Mouse (Mus musculus): Measurements from ENCODE around the gene Alpl.

The Alpl gene

DNA sequence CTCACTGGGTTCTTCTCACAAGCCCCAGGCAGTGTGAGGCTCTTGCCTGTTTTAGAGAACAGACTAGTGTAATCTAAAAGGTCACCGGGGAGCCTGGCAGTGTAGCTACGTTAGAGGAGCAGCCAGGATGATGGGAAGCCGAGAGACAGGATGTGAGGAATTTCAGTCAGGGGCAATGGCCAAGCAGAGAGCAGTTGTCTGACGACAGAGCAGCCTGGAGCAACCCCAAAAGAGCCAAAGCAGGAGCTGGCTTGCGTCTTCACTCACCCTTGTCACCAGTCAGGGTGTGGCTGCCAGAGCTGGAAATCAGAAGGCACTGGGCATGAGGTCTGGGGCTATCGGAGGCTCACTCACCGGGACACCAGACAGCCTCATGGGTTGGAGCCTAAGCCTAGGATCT lies 26.5 kb downstream of the Alpl start:
- no peak for DNase-seq (ENCODE audit: low spot score)

- no peak for DNase-seq (ENCODE audit: low spot score)
Measured at GRCm38 (mm10) chr4:137768831-137769230, 27.4 kb downstream of the Alpl start.

GRCm38 (mm10) chr4:137768381-137768780 lies 27.8 kb downstream of the Alpl start:
- no peak for DNase-seq (ENCODE audit: low spot score)

DNA sequence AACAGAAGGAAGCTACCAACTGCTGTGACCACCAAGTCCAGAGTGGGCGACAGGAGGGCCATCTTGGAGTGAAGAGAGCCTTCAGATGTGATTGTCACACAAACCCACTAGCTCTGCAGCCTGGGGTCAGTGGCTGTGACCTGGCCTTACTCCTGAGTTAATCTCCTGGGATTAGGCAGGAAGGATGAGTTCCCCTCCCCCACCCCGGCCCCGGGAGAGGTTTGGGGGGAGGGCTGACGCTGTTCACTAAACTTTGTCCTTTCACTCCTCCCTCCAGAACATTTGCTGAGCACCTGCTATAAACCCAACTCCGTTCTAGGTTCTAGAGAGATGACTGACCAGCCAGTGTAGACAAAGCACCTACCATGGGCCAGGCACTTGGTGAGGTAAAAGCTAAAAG lies 29.8 kb downstream of the Alpl start:
- no peak for DNase-seq (ENCODE audit: low spot score)

DNA sequence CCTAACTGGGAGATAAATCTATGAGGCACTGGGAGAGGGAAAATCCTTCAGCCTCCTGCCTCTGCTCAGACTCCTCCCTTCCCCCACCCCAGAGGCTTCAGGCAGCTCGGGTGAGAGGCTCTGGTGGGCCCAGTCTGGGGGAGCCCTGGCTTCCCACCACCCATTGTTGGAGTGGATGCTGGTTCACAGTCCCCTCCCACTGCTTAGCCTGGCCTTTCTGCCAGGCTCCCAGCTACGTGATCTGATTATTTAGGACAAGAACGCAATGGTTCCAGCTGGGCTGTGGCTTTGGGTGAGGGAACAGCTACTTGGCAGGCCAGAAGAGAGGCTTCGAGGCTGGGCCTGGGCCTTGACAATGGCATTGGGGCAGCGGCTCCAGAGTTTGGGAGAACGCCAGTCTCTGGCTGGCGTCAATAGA lies 30.6 kb downstream of the Alpl start:
- peak; percentile 50 for DNase-seq (ENCODE audit: low spot score)

DNA sequence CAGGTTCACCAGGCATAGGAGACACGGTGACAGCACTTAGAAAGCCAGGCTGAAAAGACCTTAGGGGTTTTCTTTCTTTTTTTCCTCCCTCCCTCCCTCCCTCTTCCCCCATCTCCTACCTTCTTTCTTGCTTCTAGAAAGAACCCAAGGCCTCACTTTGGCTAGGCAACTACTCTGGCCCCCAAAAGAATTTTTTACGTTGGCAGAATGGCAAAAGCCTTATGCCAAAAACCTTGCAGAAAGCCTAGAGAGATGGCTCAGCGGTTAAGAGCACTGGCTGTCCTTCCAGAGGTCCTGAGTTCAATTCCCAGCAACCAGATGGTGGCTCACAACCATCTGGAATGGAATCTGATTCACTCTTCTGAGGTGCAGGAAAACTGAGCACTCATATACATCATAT lies 31.6 kb downstream of the Alpl start:
- DNase-seq (ENCODE audit: low spot score), result no peak

DNA sequence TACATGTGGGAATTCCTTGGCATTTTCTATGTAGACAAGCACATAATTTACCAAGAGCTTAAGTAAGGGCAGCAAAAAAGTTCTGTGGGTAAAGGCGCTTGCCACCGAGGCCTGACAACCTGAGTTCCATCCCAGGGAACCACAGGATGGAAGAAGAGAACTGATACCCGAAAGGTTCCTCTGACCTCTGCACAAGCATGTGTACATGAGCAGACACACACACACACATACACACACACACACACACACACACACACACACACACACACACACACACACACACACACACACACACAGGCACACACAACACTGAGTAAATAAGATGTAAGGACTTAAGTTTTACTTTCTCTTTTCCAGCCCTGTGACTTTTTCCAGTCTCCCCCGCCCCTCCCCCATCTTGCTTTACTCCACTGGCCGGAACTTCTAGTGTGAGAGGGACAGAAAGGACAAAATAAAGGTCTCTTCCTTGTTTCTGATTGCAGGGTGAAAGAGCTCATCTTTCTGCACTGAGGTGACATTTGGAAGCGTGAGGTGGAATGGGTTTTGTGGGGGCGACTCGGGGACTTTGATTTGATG lies 32.2 kb downstream of the Alpl start:
- no peak for DNase-seq (ENCODE audit: low spot score)

GRCm38 (mm10) chr4:137762886-137763285 lies 33.3 kb downstream of the Alpl start:
- DNase-seq (ENCODE audit: low spot score), result no peak

- DNase-seq (ENCODE audit: low spot score), result no peak
Measured at GRCm38 (mm10) chr4:137754446-137754845, 41.7 kb downstream of the Alpl start.

DNA sequence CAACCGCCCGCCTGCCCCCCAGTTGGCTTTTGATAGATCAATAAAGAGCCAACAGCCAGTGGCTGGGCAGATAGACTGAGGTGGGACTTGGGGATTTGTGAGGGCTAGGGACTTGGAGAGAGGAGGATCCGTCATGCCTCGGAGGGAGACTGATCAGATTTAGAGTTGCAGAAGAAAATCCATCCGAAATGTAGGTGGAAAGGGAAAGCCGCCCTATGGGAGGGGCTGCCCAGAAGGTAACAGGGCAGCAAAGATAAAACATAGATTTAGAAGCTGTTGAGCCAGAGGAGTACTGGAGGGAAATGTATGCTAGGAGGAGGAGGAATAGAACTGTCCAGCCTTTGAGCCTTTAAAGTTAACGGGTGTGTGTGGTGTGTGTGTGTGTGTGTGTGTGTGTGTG lies 43.0 kb downstream of the Alpl start:
- no peak for DNase-seq (ENCODE audit: low spot score)

GRCm38 (mm10) chr4:137752471-137752870 lies 43.7 kb downstream of the Alpl start:
- no peak for DNase-seq (ENCODE audit: low spot score)

DNA sequence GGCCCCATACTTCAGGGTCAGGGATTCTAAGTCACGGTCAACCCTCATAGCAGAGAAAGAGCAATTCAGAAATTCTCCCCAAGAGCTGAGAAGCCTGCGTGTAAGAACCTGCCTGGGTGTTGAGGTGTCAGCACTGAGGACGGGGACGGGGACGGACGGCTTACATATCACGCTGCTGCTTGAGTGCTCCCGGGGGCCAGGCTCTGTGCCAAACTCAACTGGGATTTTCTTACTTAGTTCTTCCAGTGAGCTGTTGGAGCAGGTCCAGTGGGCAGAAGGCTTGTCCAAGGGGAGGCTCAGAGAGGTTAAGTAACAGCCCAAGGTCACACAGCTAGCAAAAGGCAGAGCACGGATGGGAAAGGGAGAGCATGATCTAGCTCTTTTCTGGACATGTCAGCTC lies 44.5 kb downstream of the Alpl start:
- DNase-seq (ENCODE audit: low spot score), result no peak

DNA sequence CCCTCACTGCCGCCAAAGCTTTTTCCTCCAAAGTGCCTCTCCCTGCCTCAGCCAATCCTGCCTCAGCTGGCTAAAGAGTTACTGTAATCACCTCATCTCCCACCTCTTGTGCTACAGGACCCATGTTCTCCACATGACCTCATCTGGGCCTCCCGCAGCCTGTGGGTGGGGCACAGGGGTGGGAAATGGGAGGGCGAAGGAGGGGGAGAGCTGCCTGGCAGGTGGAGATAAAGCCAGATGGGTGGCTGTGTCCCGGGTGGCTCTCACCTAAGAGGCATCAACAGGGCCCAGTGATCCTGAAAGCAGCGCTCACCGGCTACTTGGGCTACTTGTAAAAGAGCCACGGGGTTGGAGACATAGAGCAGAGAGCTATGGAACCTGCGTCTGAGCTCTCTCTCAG lies 44.9 kb downstream of the Alpl start:
- DNase-seq (ENCODE audit: low spot score), result no peak

GRCm38 (mm10) chr4:137750121-137750520 lies 46.1 kb downstream of the Alpl start:
- DNase-seq (ENCODE audit: low spot score), result no peak

DNA sequence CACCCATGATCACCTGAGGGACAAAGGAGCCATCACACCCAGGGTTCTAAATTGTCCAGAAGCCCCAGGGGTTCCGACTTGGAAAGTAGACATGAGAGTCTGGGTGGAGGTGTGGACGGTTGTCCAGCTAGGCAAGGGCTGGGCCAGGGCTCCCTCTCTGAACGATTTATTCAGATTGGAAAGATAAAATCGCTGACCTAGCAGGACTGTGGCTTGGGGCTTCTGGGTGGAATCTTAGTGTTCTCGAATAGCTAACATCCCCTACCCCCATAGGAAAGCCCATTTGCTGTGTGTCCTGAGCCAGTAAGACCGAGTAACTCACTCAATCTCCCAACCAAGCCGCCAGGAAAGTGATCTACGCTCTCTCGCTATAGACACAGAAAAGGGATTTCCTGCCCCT lies 46.5 kb downstream of the Alpl start:
- no peak for DNase-seq (ENCODE audit: low spot score)

- no peak for DNase-seq (ENCODE audit: low spot score)
Measured at GRCm38 (mm10) chr4:137748726-137749125, 47.5 kb downstream of the Alpl start.

- DNase-seq (ENCODE audit: low spot score), result no peak
Measured at GRCm38 (mm10) chr4:137747590-137747989, 48.6 kb downstream of the Alpl start.

GRCm38 (mm10) chr4:137747091-137747490 lies 49.1 kb downstream of the Alpl start:
- no peak for DNase-seq (ENCODE audit: low spot score)

DNA sequence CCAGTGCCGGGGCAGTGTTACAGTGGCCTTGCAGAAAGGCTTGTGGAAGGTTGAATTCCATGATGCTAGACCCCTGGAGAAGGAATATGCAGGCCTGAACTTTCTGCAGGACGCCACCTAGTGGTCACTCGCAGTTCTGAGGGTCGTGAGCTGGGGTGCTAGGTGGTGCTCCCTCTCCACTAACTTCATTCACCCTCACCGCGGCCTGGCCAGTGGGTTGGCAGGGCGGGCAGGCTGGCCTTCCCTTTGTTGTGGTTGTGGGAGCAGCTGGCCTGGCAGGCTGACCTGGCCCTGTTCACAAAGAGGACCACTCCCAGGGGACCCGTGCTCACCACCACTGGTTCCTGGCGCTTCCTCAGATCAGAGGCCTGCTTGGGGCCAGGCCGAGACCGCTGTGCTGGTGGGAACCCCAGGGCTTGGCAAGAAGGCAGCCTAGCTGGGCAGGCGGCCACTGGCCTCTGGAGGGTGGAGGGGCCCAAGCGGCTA lies 51.7 kb downstream of the Alpl start:
- no peak for DNase-seq (ENCODE audit: low spot score)

DNA sequence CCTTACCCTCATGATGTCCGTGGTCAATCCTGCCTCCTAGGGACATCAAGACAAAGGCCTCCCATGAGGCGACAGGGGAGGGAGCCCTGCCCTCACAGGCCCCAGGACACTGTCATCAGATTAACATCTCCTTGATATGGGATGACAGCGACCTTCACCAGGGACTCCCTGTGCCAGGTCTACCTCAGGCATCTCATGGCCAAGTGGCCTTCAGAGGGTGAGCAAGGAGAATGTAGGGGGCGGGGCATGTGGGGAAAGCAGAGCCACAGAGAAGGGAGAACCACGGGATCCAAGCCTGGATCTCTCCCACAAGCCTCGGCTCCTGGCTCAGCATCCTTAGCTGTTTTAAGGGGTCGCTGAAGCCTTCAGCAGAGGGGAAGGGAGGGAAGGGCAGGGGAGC lies 52.4 kb downstream of the Alpl start:
- no peak for DNase-seq (ENCODE audit: low spot score)

DNA sequence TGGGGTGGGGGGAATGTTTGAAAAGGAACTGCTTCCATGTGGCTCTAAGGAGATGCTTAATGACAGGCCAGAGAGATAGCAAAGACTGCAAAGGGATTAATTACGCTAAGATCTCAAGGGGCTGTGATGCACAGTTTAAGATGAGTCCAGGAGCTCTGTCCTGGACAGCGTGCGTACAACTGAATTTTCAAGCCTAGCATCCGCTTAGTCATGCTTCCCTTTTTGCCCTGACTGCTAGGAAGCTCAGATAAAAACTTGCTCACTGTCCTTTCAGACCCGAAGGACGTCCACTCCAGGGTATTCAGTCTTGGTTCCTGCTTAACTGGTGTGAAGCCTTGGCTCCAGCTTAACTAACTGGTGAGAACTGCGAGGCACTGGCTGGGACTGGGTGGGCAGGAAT lies 55.8 kb downstream of the Alpl start:
- DNase-seq (ENCODE audit: low spot score), result no peak

DNA sequence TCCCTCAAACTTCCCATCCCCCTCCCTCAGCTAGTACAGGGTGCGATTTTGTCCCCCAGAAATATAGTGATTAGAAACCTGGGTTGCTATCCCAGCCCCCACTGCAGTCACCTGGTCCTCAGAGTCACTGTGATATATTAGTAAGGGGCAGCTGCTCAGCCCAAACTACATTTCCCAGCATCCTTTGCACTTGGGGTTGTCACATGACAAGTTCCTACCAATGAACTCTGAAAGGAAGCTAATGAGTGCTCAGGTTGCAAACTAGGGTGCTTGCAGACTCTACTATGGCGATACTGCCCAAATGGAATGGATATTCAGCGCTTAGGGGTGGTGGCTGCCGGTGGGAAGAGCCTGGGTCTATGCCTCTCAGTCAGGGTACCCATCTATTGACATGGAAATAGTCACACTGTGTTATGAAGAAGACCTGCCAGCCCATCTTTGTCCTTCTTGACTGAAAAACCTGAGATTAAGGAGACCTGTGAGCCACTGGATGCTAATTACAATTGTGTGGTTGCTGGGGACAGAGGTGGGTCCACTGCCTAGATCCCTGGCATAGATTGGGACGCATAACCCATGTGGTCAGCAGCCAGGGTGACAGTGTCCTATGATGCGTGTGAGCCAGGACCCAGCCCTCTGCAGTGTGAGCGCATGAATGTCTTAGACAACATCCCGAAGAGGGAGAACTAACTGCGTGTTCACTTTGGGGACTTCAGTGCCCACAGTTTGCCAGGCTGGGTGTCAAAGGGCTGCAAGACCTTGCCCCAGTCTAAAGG lies 56.8 kb downstream of the Alpl start:
- peak; percentile 82 for DNase-seq (ENCODE audit: low spot score)

DNA sequence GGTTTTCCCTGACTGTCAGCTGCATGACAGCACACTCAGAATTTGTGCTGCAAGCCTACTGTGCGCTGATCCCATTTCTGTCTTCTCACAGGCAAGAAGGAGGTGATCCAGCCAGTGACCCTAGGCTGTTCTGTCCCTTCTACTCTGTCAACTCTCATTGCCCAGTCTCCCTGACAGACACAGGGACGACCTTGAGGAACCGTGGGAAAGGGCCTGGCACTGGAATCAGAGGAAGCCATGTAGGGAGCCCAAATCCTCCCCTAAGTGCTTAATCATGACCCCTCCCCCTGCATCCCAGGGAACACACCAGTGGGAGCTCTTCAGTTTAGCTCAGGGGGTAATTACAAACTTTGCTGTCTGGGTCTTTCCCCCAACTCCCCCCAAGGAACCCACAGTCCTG lies 58.4 kb downstream of the Alpl start:
- no peak for DNase-seq (ENCODE audit: low spot score)

GRCm38 (mm10) chr4:137736220-137736701 lies 59.9 kb downstream of the Alpl start:
- no peak for DNase-seq (ENCODE audit: low spot score)

Data from embryo, embryonic 10.5 days (tissue).